Mouse (Mus musculus) c-Kit-negative CD71-positive TER-119-positive erythroid progenitor cells, embryonic 14.5 days (primary cell): ENCODE results near the gene Sec16a.

Experiments
- DNase-seq: peaks from one replicate; pipeline ENCODE4 v3.0.0-alpha.2; 2013; ENCODE audit warnings: low read depth, low spot score

Sec16a gene

GRCm38 (mm10) chr2:26474789-26475504 lies 29.9 kb upstream of the Sec16a start:
- DNase-seq = no peak

GRCm38 (mm10) chr2:26472312-26473090 lies 27.5 kb upstream of the Sec16a start:
- DNase-seq = no peak

- no peak for DNase-seq
Observed at GRCm38 (mm10) chr2:26471652-26472285, 26.8 kb upstream of the Sec16a start.

- no peak for DNase-seq
Observed at GRCm38 (mm10) chr2:26470967-26471366, 26.0 kb upstream of the Sec16a start.

- no peak for DNase-seq
Observed at GRCm38 (mm10) chr2:26468376-26468775, 23.4 kb upstream of the Sec16a start.

- DNase-seq = no peak
Observed at GRCm38 (mm10) chr2:26463412-26463811, 18.4 kb upstream of the Sec16a start.

GRCm38 (mm10) chr2:26462980-26463379 lies 18.0 kb upstream of the Sec16a start:
- no peak for DNase-seq

- no peak for DNase-seq
Observed at GRCm38 (mm10) chr2:26461667-26462066, 16.7 kb upstream of the Sec16a start.

GRCm38 (mm10) chr2:26460837-26461236 lies 15.8 kb upstream of the Sec16a start:
- no peak for DNase-seq

GRCm38 (mm10) chr2:26460097-26460646 lies 15.2 kb upstream of the Sec16a start:
- no peak for DNase-seq

GRCm38 (mm10) chr2:26459478-26459877 lies 14.5 kb upstream of the Sec16a start:
- no peak for DNase-seq

GRCm38 (mm10) chr2:26458402-26459124 lies 13.5 kb upstream of the Sec16a start:
- DNase-seq = no peak

- no peak for DNase-seq
Observed at GRCm38 (mm10) chr2:26449121-26450060, 4.4 kb upstream of the Sec16a start.

- no peak for DNase-seq
Observed at GRCm38 (mm10) chr2:26447451-26447850, 2.4 kb upstream of the Sec16a start.

GRCm38 (mm10) chr2:26446671-26447070 lies 1.7 kb upstream of the Sec16a start:
- DNase-seq = no peak

- DNase-seq = no peak
Observed at GRCm38 (mm10) chr2:26445666-26446445, 840 bp upstream of the Sec16a start.

GRCm38 (mm10) chr2:26444368-26444767 lies 648 bp downstream of the Sec16a start:
- no peak for DNase-seq

GRCm38 (mm10) chr2:26443876-26444275 lies 1.1 kb downstream of the Sec16a start:
- no peak for DNase-seq

- no peak for DNase-seq
Observed at GRCm38 (mm10) chr2:26442843-26443242, 2.2 kb downstream of the Sec16a start.

GRCm38 (mm10) chr2:26441688-26442087 lies 3.3 kb downstream of the Sec16a start:
- no peak for DNase-seq
